Mouse (Mus musculus) midbrain, embryonic 13.5 days (tissue): ENCODE results near the gene Dennd2a. TPM values are rescaled to one million over a fixed set of nuclear protein-coding genes. Genes with fewer than 3 reads are reported as not detected.

Source experiments
- ATAC-seq: fragments of 200-750 bp; cut with Nextera tagmentation; 2 replicates; pipeline ENCODE4 v1.8.0; 2017; ENCODE audit warnings: mild to moderate bottlenecking, moderate TSS enrichment, moderate library complexity
- H3K27ac ChIP-seq: fragments of 300-500 bp; sonication (generic); 2 replicates; pipeline ENCODE4 v1.5.1; 2015; ENCODE audit warnings: inconsistent platforms, mild to moderate bottlenecking, moderate library complexity
- H3K27me3 ChIP-seq: fragments of 300-500 bp; sonication (generic); 2 replicates; pipeline ENCODE4 v1.6.1; 2015; ENCODE audit warnings: mild to moderate bottlenecking, inconsistent platforms
- H3K36me3 ChIP-seq: fragments of 300-500 bp; sonication (generic); 2 replicates; pipeline ENCODE4 v1.6.1; 2015; ENCODE audit warnings: mild to moderate bottlenecking, inconsistent platforms
- H3K4me1 ChIP-seq: fragments of 300-500 bp; sonication (generic); replicated peaks from 2 replicates; pipeline ENCODE4 v1.6.1; 2015; ENCODE audit warnings: inconsistent platforms
- H3K4me2 ChIP-seq: fragments of 300-500 bp; sonication (generic); replicated peaks from 2 replicates; pipeline ENCODE4 v1.6.1; 2015; ENCODE audit warnings: moderate library complexity, mild to moderate bottlenecking, inconsistent platforms
- H3K4me3 ChIP-seq: fragments of 300-500 bp; sonication (generic); replicated peaks from 2 replicates; pipeline ENCODE4 v1.5.1; 2015; ENCODE audit warnings: mild to moderate bottlenecking, inconsistent platforms
- H3K9ac ChIP-seq: fragments of 300-500 bp; sonication (generic); replicated peaks from 2 replicates; pipeline ENCODE4 v1.6.1; 2015; ENCODE audit warnings: mild to moderate bottlenecking, inconsistent platforms
- H3K9me3 ChIP-seq: fragments of 300-500 bp; sonication (generic); 2 replicates; pipeline ENCODE4 v1.6.1; 2016; ENCODE audit warnings: mild to moderate bottlenecking, inconsistent platforms
- WGBS: fragments of 180-500 bp; shearing (Covaris S2); methylation state at CpG from one replicate; pipeline ENCODE4 v1.1.7; 2015; 5-methylcytosine and 5-hydroxymethylcytosine counted together
- polyA plus RNA-seq: library from polyadenylated mRNA; unstranded; fragments of >200 nt; fragmentation: Nextera tagmentation; extraction: Ambion mirVana; gene quantifications from 2 replicates; pipeline ENCODE4 v1.2.1, GENCODE M21; 2015

Gene Dennd2a
- polyA plus RNA-seq, 1 experiment from 2014 or later: 38.5 TPM

DNA sequence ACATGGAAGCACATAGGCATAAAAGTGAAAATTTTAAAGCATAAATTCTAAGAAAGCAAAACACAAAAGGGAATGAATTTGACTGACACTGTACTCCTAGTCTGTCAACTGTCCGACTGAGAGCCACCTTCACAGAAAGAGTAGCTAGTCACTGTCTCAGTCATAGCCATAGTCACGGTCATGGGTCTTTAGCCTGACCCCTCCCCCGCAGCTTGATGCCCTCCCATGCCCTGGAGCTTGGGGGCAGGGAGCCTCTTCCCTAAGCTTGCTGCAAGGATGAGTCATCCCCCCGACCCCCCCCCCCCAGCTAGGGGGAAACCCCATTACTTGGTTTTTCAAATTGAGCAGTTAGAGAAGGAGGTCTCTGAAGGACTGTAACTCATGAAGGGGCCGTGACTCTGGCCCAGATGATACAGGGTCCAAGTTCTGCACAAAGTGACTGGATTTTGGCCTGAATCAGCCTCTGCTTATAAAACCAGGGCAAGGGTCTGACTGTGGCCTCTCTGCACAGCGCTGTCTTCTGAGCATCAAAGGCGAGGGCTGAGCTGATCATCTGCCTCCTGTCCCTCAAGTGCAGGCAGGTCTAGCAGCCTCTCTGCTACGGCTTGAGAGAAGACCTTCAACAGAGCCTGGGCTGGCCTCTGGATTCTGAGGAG lies 5.6 kb downstream of the Dennd2a start:
- no peak for ATAC-seq

DNA sequence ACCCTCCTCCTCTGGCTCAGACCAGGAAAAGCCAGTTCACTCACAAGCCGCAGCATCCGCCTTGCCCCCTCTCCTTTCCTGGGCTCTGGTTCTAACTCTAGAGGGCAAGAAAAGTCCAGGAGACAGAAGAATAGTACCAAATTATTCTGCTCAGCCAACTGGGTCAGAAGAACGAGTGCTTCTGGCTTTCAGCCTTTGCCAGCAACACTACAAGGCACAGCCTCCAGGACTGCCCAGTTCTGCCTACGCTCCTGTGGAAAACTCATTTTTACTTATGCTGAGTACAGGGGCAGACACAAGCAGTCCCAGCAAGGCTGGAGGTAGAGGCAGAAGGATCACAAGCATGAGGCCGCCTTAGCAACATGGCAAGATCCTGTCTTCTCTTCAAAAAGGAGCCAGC lies 9.6 kb downstream of the Dennd2a start:
- Histone ChIP-seq H3K9me3 (no peaks in the 10 kb centered on the region), H3K27ac (peak overlapping the region; percentile 44; the same call in 1 of the 2 replicates), H3K4me1 (peaks cover 56% of the 10 kb centered on the region), H3K4me3 (no peak overlapping the region), H3K9ac (0 out of 2 replicates have a peak overlapping the region, but pooled peaks have one; percentile 10), H3K36me3 (0 out of 2 replicates have a peak, but pooled peaks cover 2% of the 10 kb centered on the region), H3K4me2 (no peak overlapping the region), H3K27me3 (no peaks in the 10 kb centered on the region)
- 82% methylated on average over 5 of the region's 5 CpGs for WGBS
- no peak for ATAC-seq

More for the DNA sequence above, 5.6 kb downstream of the Dennd2a start:
- H3K36me3 ChIP-seq: peaks cover 9% of the 10 kb centered on the region; the same call in 1 of the 2 replicates
- no peak overlapping the region for H3K4me3 ChIP-seq
- H3K27me3 ChIP-seq: no peaks in the 10 kb centered on the region
- peaks cover 52% of the 10 kb centered on the region for H3K4me1 ChIP-seq
- WGBS: 63% methylated on average over 7 of the region's 8 CpGs
- H3K4me2 ChIP-seq: no peak overlapping the region
- H3K27ac ChIP-seq: no peak overlapping the region; the same call in 1 of the 2 replicates
- H3K9ac ChIP-seq: 0 out of 2 replicates have a peak overlapping the region, but pooled peaks have one; percentile 6
- no peaks in the 10 kb centered on the region for H3K9me3 ChIP-seq

DNA sequence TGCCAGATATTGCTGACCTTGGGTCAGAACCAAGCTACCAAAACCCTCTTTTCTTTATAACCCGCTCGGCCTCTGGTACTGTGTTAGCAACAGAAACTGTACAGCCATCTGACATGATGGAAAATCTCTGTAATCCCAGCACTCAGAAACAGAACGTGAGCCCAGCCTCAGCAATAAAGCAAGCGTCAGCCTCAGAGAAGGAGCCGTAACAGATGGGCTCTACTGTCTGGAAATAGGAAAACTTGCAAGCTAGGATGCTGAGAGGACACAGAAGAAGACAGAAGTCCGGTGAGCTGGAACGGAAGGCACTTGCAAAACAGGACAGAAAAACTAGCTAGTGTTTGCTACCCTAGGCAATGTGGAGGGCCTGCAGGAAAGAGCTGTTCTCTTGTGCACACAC lies 12.2 kb downstream of the Dennd2a start:
- ATAC-seq: no peak
- Histone ChIP-seq H3K9ac (no peak overlapping the region), H3K4me2 (no peak overlapping the region), H3K9me3 (no peaks in the 10 kb centered on the region), H3K27me3 (no peaks in the 10 kb centered on the region), H3K4me3 (no peak overlapping the region), H3K27ac (no peak overlapping the region), H3K4me1 (peaks cover 60% of the 10 kb centered on the region), H3K36me3 (no peaks in the 10 kb centered on the region)
- 89% methylated on average over 7 of the region's 7 CpGs for WGBS

DNA sequence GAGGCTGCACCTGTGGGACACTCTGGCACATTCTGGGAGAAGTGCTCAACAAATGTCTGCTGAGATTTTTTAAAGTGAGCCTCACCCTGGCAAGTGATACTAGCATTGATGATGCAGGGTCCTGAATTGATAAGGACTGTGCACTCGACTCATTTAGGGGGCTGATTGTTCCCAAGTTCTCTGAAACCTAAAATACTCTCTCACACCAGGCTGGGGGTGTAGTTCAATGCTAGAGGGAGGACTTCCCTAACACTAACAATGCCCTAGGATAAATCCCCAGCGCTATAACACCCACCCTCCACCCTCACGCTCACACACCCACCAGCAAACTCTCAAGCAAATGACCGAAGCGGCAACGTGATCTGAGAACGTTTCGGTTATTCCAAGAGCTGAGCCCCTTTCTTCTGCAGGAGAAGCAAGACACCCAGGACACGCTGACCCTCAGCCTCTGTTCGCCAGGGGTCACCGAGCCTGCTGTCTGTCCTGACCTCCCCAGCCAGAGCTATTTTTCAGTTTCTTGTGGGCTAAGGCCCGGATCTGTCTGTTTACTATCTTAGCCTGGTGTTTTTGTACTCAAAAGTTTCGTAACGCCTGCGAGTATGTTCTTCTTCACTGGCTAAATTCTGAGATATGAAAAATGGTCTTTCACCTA lies 13.8 kb downstream of the Dennd2a start:
- peaks cover 76% of the 10 kb centered on the region for H3K4me1 ChIP-seq
- H3K27me3 ChIP-seq: no peaks in the 10 kb centered on the region
- peak overlapping the region; percentile 72 for H3K27ac ChIP-seq
- H3K9me3 ChIP-seq: no peaks in the 10 kb centered on the region
- H3K4me2 ChIP-seq: peak overlapping the region; percentile 4; the same call in 1 of the 2 replicates
- H3K9ac ChIP-seq: peak overlapping the region; percentile 40; the same call in 1 of the 2 replicates
- 19% methylated on average over 15 of the region's 15 CpGs for WGBS
- no peak for ATAC-seq
- H3K4me3 ChIP-seq: no peak overlapping the region
- H3K36me3 ChIP-seq: no peaks in the 10 kb centered on the region

DNA sequence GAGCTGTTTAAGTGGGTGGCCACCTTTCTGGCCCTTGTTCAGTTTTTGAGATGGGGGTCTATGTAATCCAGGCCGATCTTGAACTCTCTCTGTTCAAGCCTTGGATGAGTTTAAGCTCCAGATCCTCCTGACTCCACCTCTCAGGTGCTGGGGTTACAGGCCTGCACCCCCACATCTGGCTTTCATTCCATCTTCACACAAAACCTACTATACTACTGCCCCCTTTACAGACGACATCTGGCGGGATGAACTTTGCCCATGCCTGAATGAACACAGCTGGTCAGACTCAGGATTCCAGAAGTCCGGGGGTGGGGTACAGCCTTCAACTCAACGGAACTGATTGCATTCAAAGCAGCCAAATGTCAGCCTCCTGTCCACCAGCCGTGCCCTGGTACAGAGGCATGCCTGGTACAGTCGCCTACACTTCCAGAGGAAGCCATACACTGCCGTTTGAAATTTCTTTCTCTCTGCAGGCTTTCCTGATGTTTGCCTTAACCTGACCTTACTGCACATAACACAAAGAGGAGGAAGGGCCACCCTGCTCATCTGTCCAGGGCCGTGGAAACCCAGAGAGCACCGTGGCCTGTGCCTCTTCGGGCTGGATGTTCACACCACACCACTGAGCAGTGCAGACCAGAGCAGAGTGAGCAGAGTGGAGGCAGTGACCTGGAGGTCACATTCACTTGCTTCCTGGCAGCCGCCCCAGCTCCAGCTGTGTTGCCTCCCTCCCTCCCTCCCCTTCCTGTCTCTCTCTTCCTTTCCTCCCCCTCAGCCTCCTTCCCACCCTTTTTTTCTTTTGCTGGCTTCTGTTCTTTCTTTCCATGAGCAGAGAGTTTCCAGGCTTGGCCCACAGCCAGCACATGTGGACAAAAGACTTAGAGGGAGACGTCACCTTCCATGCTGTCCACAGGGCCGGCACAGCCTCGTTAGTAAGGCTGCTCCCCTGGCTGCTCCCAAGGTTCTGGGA lies 14.8 kb downstream of the Dennd2a start:
- peak overlapping the region; percentile 72 for H3K27ac ChIP-seq
- H3K9me3 ChIP-seq: no peaks in the 10 kb centered on the region
- no peaks in the 10 kb centered on the region for H3K36me3 ChIP-seq
- H3K4me1 ChIP-seq: peaks cover 80% of the 10 kb centered on the region
- peak; percentile 86 for ATAC-seq
- WGBS: 17% methylated on average over 15 of the region's 15 CpGs
- no peak overlapping the region for H3K4me3 ChIP-seq
- no peaks in the 10 kb centered on the region for H3K27me3 ChIP-seq
- H3K9ac ChIP-seq: peak overlapping the region; percentile 40; the same call in 1 of the 2 replicates
- H3K4me2 ChIP-seq: peak overlapping the region; percentile 17

DNA sequence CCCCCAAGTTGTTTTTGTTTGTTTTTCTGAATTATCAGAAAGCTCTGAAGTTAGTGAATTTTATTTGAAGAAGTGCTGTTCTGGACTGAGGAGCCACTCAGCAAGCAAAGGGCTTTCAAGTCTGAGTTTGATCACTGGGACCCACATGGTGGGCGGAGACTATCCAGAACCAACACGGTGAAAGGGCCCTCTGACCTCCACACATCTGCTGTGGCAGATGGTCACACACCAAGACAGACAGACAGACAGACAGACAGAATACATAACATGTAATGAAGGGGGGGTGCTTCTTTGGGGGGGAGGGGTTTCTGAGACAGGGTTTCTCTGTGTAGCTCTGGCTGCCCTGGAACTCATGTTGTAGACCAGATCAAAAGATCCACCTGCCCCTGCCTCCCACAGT lies 17.1 kb downstream of the Dennd2a start:
- Histone ChIP-seq H3K9ac (no peak overlapping the region), H3K4me3 (no peak overlapping the region), H3K27me3 (no peaks in the 10 kb centered on the region), H3K9me3 (no peaks in the 10 kb centered on the region), H3K4me1 (peaks cover 63% of the 10 kb centered on the region), H3K4me2 (no peak overlapping the region), H3K27ac (no peak overlapping the region), H3K36me3 (no peaks in the 10 kb centered on the region)
- no peak for ATAC-seq
- WGBS: 44% methylated on average over 2 of the region's 2 CpGs

DNA sequence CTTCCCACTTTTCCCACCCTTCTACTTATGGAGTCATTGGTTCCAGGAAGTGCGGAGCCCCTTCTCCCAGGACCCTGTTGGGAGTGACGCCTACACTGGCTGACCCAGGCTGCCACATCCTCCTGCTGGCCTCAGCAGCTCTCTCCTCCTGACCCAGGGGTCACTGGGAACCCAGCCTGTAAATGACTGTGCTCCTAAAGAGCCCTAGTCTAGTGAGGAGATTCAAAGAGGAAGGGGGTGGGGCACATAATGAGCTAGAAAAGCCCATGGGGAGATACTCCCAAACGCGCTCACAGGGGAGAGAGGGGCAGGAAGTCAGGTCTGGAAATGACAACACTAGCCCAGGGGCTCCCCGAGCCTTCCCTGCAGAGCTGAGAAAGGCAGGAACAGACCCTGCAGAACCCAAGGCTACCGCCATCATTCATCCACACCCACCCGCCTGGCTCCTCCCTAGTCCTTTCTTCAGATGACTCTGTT lies 17.9 kb downstream of the Dennd2a start:
- Histone ChIP-seq H3K27me3 (no peaks in the 10 kb centered on the region), H3K4me1 (peaks cover 55% of the 10 kb centered on the region), H3K27ac (peak overlapping the region; percentile 63), H3K36me3 (peaks cover 3% of the 10 kb centered on the region; the same call in 1 of the 2 replicates), H3K9ac (no peak overlapping the region; the same call in 1 of the 2 replicates), H3K4me3 (no peak overlapping the region), H3K9me3 (no peaks in the 10 kb centered on the region), H3K4me2 (peak overlapping the region; percentile 10; the same call in 1 of the 2 replicates)
- 17% methylated on average over 7 of the region's 7 CpGs for WGBS
- peak; percentile 38 for ATAC-seq

DNA sequence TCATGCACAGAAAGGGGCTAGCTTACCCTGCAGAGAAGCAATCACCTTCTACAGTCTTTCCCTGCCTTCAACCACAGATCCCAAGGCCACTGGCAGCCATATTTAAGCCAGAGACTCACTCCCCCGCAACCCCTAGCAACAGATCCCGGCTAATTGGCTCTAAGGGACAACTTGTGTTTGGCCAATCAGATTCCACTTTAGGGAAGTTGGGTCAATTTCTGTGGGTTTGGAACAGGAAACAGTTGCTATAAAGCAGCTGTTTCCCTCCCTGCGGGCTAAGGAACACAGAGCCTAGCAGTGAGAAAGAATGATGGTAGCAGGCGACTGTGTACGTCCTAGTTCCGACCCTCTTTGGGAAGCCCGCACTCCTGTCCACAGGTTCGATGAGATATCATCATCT lies 19.4 kb downstream of the Dennd2a start:
- no peak for ATAC-seq
- 81% methylated on average over 8 of the region's 8 CpGs for WGBS
- Histone ChIP-seq H3K36me3 (peaks cover 12% of the 10 kb centered on the region), H3K27me3 (no peaks in the 10 kb centered on the region), H3K4me2 (no peak overlapping the region), H3K4me1 (peaks cover 40% of the 10 kb centered on the region), H3K4me3 (no peak overlapping the region), H3K9me3 (peaks cover 6% of the 10 kb centered on the region; the same call in 1 of the 2 replicates), H3K9ac (no peak overlapping the region), H3K27ac (peak overlapping the region; percentile 30; the same call in 1 of the 2 replicates)

DNA sequence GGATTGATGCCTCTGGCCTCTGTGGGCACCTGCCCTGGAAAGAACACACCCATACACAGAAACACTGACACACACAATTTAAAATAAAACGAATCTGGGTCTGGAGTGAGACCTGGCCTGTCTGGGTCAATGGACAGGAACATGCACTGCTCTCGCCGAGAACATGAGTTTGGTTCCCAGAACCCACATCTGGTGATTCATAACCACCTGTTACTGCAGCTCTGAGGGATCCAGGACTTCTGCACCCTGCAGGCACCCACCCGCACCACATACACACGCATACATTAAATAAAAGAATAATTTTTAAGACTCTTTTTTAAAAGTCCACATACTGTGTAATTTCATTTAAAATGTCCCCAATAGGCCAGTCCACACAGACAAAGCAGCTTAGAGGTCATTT lies 20.4 kb downstream of the Dennd2a start:
- no peak overlapping the region for H3K27ac ChIP-seq
- ATAC-seq: no peak
- WGBS: 96% methylated on average over 5 of the region's 5 CpGs

DNA sequence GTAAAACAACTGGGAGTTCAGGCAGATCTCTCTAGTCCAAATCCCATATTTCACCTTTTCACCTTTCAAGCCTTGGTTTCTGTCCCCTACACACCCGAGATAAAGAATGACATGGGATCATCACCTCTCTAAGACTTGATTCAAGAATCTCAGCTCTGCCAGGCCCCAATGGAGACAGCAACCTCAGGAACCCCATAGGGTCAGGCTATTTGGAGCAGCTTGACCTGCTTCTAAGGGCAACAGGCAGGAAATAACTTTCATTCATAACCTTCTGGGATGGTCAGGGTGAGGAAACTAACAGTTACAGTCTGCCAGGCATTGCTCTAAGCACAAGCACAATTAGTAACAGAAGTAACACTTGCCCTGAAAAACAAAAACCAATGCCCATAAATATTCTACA lies 21.0 kb downstream of the Dennd2a start:
- Histone ChIP-seq H3K36me3 (peaks cover 12% of the 10 kb centered on the region), H3K9ac (no peak overlapping the region), H3K27me3 (no peaks in the 10 kb centered on the region), H3K4me1 (peaks cover 32% of the 10 kb centered on the region), H3K9me3 (peaks cover 6% of the 10 kb centered on the region; the same call in 1 of the 2 replicates), H3K4me3 (no peak overlapping the region), H3K27ac (no peak overlapping the region), H3K4me2 (no peak overlapping the region)
- no peak for ATAC-seq
- WGBS: 82% methylated on average over 1 of the region's 1 CpGs

More for the DNA sequence above, 20.4 kb downstream of the Dennd2a start:
- H3K36me3 ChIP-seq: peaks cover 12% of the 10 kb centered on the region
- H3K27me3 ChIP-seq: no peaks in the 10 kb centered on the region
- H3K9me3 ChIP-seq: peaks cover 6% of the 10 kb centered on the region; the same call in 1 of the 2 replicates
- no peak overlapping the region for H3K4me2 ChIP-seq
- no peak overlapping the region for H3K4me3 ChIP-seq
- H3K9ac ChIP-seq: no peak overlapping the region
- peaks cover 32% of the 10 kb centered on the region for H3K4me1 ChIP-seq

DNA sequence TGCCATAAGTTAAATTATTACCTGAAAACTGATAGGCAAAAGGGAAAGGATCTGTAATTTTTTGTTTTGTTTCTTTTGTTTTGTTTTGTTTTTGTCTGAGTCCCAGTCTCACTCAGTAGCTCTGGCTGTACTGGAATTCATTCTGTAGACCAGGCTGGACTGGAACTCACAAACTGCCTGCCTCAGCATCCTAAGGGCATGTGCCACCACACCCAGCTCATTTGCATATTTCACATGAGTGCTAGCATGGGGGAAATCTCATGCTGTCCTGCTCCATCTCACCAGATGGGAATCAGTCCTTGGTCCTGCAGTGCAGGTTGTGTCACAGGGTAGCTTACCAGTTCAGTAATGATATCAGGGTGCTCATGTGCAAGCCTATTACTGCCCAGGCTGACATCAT lies 22.7 kb downstream of the Dennd2a start:
- Histone ChIP-seq H3K9me3 (peaks cover 6% of the 10 kb centered on the region; the same call in 1 of the 2 replicates), H3K27ac (no peak overlapping the region), H3K9ac (no peak overlapping the region), H3K4me2 (no peak overlapping the region), H3K36me3 (peaks cover 12% of the 10 kb centered on the region), H3K27me3 (no peaks in the 10 kb centered on the region), H3K4me3 (no peak overlapping the region), H3K4me1 (peaks cover 22% of the 10 kb centered on the region)
- ATAC-seq: no peak
